Mouse (Mus musculus): ENCODE results near the gene Rem2. TPM values are rescaled to one million over a fixed set of nuclear protein-coding genes. Genes with fewer than 3 reads are reported as not detected.

The Rem2 gene
- total RNA-seq, 2 experiments from 2014 or later, result not detected

DNA sequence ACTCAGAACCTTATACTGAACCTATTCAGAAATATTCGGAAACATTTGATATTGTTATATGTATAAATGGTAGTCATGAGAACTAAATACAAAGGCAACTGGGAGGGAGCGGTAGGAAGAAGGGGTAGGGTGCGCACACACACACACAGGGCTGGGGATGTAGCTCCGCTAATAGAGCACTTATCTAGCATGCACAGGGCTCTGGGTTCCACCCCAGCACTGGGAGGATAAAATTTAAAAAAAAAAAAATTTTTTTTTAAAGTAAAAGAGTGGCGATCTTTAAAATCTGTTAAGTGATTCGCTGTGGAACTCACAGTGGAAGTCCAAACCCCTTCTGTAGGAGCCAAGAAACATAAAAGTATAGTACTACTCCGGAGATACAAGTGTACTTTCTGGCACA lies 10.0 kb downstream of the Rem2 start:
- DNase-seq, result no peak
- intact Hi-C loops (cut with DNase I), result no loop called here

- intact Hi-C loops (cut with DNase I), result no loop called here
- DNase-seq, result no peak
Measured at GRCm38 (mm10) chr14:54487732-54488131, 11.8 kb downstream of the Rem2 start.

- no peak for DNase-seq
- intact Hi-C loops (cut with DNase I), result no loop called here
Measured at GRCm38 (mm10) chr14:54488350-54488749, 12.4 kb downstream of the Rem2 start.

DNA sequence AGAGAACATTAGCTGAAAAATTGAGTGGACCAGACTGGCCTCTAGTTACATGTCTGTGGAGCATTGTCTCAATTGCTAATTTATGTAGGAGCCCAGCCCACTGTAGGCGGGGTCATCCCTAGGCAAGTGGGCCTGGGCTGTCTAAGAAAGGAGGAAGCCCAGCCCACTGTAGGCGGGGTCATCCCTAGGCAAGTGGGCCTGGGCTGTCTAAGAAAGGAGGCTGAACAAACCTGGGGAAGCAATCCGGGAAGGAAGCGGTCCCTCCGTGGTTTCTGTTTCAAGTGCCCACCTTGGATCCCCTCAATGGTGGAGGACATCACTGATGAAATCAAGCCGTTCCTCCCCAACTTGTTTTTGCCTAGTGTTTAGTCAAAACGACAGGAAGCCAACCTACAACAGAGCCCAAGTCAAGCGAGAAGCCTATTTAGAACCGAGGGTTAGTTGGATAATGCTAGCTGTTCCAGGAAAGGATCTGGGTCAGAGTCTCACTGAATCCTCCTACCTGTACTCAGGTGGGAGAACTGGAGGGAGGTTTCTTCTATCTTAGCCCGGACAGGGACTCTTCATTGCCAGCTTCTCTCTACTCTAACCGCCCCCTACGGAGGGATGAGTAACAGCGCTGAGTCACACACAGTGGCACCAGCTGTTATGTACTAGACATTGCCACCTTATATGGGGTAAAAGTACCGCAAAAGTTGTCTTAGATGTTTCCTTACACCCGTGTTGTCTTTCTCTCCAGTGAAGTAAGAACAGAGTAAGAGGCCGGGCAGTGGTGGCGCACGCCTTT lies 16.6 kb downstream of the Rem2 start:
- DNase-seq, result no peak
- intact Hi-C loops (cut with DNase I), result no loop called here

DNA sequence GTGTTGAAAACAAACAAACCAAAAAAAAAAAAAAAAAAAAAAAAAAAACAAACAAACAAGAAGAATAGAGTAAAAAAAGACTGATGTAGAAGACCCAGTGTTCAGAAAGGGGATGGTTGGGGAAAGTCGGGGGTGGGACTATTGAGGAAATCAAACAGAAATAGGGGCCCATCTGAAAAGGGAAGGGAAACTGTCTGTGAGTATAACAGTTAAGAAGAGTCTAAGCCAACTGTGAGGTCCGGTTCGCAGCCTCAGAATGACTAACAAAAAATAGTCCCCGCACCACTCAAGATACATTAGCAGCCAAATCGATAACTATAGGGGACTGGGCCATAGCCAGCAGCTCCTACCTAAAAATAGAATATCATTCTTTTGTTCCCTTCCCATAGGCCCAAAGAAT lies 17.3 kb downstream of the Rem2 start:
- no peak for DNase-seq
- intact Hi-C loops (cut with DNase I), result no loop called here

GRCm38 (mm10) chr14:54494234-54494633 lies 18.3 kb downstream of the Rem2 start:
- DNase-seq, result peak; percentile 48 to 50
- intact Hi-C loops (cut with DNase I), result no loop called here

GRCm38 (mm10) chr14:54496706-54497105 lies 20.8 kb downstream of the Rem2 start:
- DNase-seq, result no peak
- intact Hi-C loops (cut with DNase I), result no loop called here

- no peak for DNase-seq
- intact Hi-C loops (cut with DNase I), result no loop called here
Measured at GRCm38 (mm10) chr14:54499330-54499729, 23.4 kb downstream of the Rem2 start.

GRCm38 (mm10) chr14:54501365-54501764 lies 25.5 kb downstream of the Rem2 start:
- intact Hi-C loops (cut with DNase I), result no loop called here

GRCm38 (mm10) chr14:54503092-54503491 lies 27.2 kb downstream of the Rem2 start:
- intact Hi-C loops (cut with DNase I), result no loop called here
- no peak for DNase-seq

More at GRCm38 (mm10) chr14:54501365-54501764, 25.5 kb downstream of the Rem2 start:
- DNase-seq, result no peak

DNA sequence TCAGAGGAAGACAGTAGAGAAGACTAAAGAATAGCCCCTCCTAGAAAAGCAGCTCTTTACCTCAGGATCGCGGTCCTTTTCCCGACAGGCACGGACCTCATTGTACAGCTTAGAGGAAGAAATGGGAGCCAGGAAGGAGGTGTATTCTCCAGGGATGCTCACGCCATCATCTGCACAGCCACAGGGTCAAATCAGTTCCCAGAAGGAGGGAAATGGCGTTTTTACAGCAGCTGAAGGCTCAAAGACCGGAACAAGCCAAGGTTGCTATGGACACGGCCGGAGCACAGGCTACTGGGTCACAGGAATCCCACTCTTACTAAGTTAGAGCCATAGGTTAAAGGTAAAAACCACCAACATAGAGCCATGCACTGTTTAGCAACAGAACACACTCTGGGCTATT lies 33.9 kb downstream of the Rem2 start:
- intact Hi-C loops (cut with DNase I), result loop anchor here (10.0 kb wide), 1 partner anchor 585 kb away; the partner anchor contains the start of genes Thtpa and Zfhx2

GRCm38 (mm10) chr14:54516710-54517310 lies 40.9 kb downstream of the Rem2 start:
- intact Hi-C loops (cut with DNase I), result loop anchor here (10.0 kb wide), 1 partner anchor 578 kb away; the partner anchor contains the start of genes Thtpa and Zfhx2
- DNase-seq, result no peak

More for the DNA sequence above, 33.9 kb downstream of the Rem2 start:
- no peak for DNase-seq

- no peak for DNase-seq
- intact Hi-C loops (cut with DNase I), result no loop called here
Measured at GRCm38 (mm10) chr14:54523600-54523999, 47.7 kb downstream of the Rem2 start.

GRCm38 (mm10) chr14:54527227-54528006 lies 51.5 kb downstream of the Rem2 start:
- intact Hi-C loops (cut with DNase I), result no loop called here
- DNase-seq, result no peak

GRCm38 (mm10) chr14:54528007-54528393 lies 52.1 kb downstream of the Rem2 start:
- intact Hi-C loops (cut with DNase I), result no loop called here
- no peak for DNase-seq

- intact Hi-C loops (cut with DNase I), result no loop called here
- peak; percentile 73 to 79 for DNase-seq
Measured at GRCm38 (mm10) chr14:54528446-54529111, 52.7 kb downstream of the Rem2 start.

Other genes starting within 250 kb of the Rem2 start
- gene Dad1, start 222.0 kb upstream of the Rem2 start, total RNA-seq (2021), result 10 to 100 TPM; 65.7 to 66.8 TPM
- gene Abhd4, start 221.9 kb upstream of the Rem2 start, total RNA-seq (2021), result 10 to 100 TPM; 14.7 to 20.6 TPM
- gene Olfr49, start 191.2 kb upstream of the Rem2 start, total RNA-seq (2021), result not detected
- gene Oxa1l, start 115.3 kb upstream of the Rem2 start, total RNA-seq (2021), result 10 to 100 TPM; 48.3 to 54.6 TPM
- gene Slc7a7, start 58.3 kb upstream of the Rem2 start, total RNA-seq (2021), result 1 to 10 TPM in 1 of 2 experiments, under 1 TPM in 1; 0.97 to 1.5 TPM
- 10 to 100 TPM; 87.6 to 92.8 TPM for gene Mrpl52, start 49.2 kb upstream of the Rem2 start, total RNA-seq (2021)
- 10 to 100 TPM; 10.7 to 10.8 TPM for gene Mmp14, start 44.5 kb upstream of the Rem2 start, total RNA-seq (2021)
- 10 to 100 TPM; 34.2 to 36.1 TPM for gene Lrp10, start 12.0 kb upstream of the Rem2 start, total RNA-seq (2021)
- 10 to 100 TPM; 27.7 to 30.7 TPM for gene Prmt5, start 41.4 kb downstream of the Rem2 start, total RNA-seq (2021)
- 1 to 10 TPM; 3.1 to 3.8 TPM for gene Haus4, start 78.5 kb downstream of the Rem2 start, total RNA-seq (2021)
- gene Ajuba, start 101.5 kb downstream of the Rem2 start, total RNA-seq (2021), result 1 to 10 TPM; 1.8 to 2.1 TPM
- 1 to 10 TPM; 1.5 to 3.3 TPM for gene 4931414P19Rik, start 129.9 kb downstream of the Rem2 start, total RNA-seq (2021)
- gene Psmb5, start 141.9 kb downstream of the Rem2 start, total RNA-seq (2021), result 100 to 1,000 TPM; 167 to 169 TPM
- gene Psmb11, start 145.3 kb downstream of the Rem2 start, total RNA-seq (2021), result under 1 TPM in 1 of 2 experiments, not detected in 1; 0.26 TPM
- not detected for gene Gm17606, start 164.9 kb downstream of the Rem2 start, total RNA-seq (2021)
- under 1 TPM; 0.36 to 0.59 TPM for gene Cdh24, start 165.3 kb downstream of the Rem2 start, total RNA-seq (2021)
- gene 1700123O20Rik, start 210.1 kb downstream of the Rem2 start, total RNA-seq (2021), result 10 to 100 TPM in 1 of 2 experiments, 1 to 10 TPM in 1; 7.4 to 11.3 TPM
- 10 to 100 TPM; 63.7 to 64.2 TPM for gene Acin1, start 210.8 kb downstream of the Rem2 start, total RNA-seq (2021)
- gene Gm29776, start 222.7 kb downstream of the Rem2 start, total RNA-seq (2021), result not detected
- not detected for gene Cebpe, start 236.1 kb downstream of the Rem2 start, total RNA-seq (2021)